Mouse (Mus musculus): ENCODE data around the gene 4930426L09Rik.
A peak's percentile ranks its signal among the peaks of the same experiment; 100 is the strongest.
"Not testable (repeated sequence)": the region's sequence is repeated elsewhere in the genome, so short reads cannot be mapped to it uniquely, and the experiment has no call there.

The 4930426L09Rik gene

DNA sequence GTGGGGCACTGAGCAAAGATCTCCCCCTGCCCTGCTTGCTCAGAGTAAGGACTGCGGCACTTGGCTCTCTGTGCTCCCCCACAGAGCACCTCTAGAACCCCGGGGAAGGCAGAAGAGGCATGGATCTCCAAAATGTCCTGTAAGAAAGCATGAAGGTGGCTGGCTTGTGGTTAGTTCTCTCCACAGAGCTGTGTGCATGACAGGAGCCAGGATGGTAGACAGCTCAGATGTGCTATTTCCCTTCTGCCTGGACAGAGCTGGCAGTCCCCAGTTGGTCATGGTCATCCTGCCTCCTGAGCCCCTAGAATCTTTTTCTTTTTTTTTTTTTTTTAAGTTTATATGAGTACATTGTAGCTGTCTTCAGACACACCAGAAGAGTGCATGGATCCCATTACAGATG is 27.7 kb upstream of the 4930426L09Rik start:
- no peak for DNase-seq (ENCODE audit: low spot score in 2 of 2)

DNA sequence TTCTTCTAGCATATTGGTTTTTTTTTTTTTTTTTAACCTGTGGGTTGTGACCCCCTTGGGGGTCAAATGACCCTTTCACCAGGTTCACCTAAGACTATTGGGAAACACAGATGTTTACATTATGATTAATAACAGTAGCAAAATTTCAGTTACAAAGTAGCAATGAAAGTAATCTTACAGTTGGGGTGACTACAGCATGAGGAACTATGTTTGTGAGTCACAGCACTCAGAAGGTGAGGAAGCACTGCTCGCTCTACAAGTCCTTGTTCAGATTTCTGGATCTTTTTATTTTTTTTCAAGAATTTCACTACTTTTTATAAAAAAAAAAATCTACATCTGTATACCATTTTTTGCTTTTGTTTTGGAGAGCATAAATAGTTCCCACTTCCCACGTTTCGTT is 26.6 kb upstream of the 4930426L09Rik start:
- DNase-seq (ENCODE audit: low spot score in 2 of 2): no peak

DNA sequence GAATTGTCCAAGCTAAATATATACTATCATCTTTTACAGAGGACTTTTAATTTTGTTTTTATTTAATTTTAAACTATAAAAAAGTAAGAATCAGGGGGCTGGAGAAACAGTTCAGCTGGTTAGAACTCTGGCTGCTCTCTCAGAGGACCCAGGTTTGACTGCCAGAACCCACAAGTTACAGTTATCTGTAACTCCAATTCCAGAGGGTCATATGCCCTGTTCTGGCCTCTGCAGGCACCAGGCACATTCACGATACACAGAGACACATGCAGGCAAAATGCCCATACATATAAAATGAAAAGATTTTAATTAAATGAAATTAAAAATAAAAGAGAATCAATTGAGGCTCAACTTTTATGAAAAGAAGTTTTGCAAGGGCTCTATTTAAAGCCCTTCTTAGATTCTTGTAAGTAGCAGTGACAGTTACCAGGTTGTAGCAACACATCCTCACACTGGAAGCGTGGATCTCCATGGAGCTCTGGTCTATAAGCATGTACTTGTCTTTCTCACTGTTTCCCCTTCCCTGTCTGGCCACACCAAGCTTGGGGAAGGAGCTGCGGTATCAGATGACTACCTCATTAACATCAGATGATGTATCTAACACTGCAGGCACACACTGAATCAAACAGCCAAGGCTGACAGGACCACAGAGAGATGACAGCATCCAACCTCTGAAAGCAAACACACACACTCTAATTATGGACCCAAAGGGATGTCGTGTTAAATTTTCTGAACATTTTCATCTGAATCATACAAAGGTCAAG is 23.1 kb upstream of the 4930426L09Rik start:
- DNase-seq (ENCODE audit: low spot score in 2 of 2): no peak

DNA sequence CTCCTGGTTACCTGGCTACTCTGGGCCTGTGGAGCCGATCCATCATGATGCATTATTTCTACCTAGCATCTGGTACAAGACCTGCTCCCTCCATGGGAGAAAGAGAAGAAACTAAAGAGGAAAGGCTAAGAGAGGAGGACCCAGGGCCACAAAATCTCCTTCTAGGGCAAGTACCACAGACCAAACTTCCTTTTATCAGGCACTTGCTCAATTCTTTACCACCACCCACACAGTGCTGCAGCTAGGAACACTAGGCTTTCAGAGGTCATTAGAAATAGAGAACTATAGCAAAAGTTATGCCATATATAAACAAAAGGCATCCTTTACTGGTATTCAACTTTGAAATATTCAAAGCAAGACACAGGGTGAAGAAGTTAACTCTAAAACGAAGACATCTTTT is 22.0 kb upstream of the 4930426L09Rik start:
- DNase-seq (ENCODE audit: low spot score in 2 of 2): no peak

DNA sequence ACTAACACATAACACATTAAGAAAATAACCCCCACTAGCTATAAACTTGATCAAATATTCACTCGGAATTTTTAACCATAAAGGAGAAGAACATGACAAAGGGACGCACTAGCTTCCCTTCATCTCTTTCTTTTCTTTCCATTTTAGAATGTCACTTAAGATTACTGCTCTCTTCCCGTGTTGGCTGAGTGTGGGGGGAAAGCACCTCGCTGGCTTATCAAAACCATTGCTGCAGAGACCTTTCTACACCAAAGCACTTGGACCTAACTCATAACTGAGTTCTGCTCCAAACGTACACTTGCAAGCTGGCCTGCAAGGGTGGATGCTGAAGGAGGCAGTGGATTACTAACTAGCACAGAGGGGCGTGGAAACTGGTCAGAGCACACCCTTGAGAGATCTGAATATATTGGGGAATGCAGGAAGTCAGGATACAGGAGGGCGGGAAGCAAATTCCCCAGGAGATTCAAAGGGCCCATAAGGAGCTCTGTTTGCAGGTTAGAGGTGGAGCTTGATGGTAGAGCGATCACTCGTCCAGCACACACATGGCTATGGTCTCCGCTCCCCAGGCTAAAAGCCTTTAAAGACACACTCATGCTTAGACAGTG is 20.8 kb upstream of the 4930426L09Rik start:
- DNase-seq (ENCODE audit: low spot score in 2 of 2): no peak

DNA sequence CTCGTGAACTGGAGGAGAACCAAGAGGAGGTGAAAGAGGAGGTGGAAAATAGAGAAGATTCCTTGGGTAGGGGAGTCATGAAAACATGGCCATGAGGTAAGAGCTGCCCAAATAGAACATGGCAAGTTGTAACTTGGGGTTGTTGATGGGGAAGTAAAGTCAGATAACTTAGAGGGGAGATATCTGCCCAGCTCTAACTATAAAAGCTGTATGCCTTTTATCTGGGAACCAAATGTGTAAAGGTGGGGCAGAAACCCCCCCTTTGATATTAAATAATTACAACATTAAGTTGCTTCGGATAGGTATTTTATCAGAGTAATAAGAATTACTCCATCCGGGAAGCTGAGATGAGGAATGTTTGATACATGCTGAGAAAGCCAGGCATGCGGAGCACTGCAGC is 19.1 kb upstream of the 4930426L09Rik start:
- no peak for DNase-seq (ENCODE audit: low spot score in 2 of 2)

DNA sequence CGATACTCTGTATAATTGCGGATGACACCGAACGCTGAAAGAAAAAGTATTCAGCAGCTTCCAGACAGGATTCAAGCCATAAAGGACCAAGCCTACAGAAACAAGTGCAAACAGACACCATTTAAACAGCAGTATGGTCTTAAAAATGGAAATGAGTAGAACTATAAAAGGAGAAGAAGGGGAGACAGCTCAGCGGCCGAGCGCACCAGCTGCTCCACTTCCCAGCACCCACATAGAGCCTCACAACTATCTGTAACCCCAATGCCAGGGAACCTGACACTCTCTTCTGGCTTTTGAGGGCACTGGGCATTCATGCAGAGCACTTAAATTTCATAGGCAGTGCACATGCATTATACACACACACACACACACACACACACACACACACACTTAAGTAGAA is 18.5 kb upstream of the 4930426L09Rik start:
- DNase-seq (ENCODE audit: low spot score in 2 of 2): no peak

DNA sequence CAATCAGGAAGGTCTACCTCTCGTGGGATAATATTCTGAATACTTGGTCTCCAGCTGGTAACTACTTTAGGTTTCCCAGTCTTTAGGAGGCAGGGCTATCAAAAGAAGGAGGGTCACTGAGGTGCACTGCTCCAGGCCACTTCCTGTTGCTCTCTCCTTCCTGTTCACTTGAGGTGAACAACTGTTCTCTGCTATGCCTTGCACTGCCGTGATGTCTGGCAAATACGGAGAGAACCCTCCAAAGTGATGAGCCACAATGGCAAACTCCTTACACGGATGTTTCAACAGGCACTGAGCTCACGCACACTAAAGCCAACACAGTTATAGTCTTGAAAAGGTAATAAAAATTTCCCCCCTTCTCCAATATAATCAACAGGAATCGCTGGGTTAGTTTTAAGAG is 15.6 kb upstream of the 4930426L09Rik start:
- no peak for DNase-seq (ENCODE audit: low spot score in 2 of 2)

DNA sequence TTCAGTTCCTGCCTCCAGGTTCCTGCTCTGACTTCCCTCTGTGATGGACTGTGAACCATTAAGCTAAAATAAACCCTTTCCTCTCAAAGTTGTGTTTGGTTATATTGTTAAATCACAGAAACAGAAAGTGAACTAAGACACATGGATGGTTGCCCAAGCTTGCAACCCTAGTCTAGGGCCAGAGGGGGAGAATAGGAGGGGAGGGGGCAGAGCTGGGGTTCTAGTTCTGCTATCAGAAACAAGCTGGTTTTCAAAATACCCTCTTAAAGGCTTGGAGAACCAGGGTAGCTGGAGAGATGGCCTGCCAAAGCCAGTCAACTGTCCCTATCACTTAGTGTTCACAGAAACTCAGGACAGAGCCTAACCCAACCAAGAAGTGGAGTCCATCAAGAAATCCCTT is 14.6 kb upstream of the 4930426L09Rik start:
- DNase-seq (ENCODE audit: low spot score in 2 of 2): no peak

DNA sequence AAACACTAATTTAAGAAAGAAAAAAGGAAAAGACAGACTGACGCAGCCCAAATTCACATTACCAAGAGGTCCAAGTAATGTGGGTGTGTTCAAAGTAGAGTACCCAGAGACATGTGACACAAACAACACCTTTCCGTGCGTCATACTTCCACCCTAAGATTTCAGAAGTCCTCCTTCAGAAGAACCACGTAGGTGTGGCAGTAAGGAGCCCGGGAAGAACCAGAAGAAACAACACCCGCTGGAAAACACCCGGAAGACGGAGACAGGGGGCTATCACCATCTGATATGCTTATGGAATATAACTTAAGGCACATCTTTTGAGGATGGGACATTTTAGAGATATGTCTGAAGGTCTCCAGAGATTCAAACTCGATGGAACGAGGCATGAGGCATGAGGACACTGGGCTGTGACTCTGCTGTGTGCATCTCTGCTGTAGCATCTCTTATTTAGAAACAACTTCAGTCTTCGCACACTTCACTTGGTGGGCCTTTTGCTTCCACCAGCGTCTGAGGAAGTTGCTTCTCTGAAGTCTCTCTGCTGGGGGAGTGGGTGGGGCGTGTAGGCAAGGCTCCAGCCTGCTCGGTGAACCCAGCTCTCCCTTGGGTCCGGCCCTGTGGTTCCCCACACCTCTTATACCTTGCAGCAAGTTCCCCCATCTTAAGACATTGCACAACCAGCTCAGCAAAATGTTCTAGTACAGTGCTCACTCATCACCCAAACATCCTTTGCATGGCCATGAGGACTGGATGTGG is 13.9 kb upstream of the 4930426L09Rik start:
- DNase-seq (ENCODE audit: low spot score in 2 of 2): peak in 1 of 2 experiments; percentile 40

DNA sequence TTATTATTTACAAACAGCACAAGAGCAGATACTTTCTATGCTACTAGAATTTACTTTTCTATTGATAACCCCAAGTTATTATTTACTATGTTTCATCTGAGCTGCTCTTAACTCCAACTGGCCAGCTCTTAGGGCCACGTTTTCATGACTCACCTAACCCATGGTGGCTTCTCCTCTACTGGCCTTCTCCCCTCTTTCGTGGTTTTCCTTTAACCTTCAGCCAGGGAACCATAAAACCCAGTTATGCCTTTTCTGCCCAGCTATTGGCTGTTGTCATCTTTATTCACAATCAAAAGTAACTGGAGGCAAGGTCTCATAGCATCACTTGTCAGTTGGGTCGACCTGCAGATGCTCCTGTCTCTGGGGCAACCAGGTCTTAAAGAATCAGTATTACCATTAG is 12.6 kb upstream of the 4930426L09Rik start:
- DNase-seq (ENCODE audit: low spot score in 2 of 2): no peak

DNA sequence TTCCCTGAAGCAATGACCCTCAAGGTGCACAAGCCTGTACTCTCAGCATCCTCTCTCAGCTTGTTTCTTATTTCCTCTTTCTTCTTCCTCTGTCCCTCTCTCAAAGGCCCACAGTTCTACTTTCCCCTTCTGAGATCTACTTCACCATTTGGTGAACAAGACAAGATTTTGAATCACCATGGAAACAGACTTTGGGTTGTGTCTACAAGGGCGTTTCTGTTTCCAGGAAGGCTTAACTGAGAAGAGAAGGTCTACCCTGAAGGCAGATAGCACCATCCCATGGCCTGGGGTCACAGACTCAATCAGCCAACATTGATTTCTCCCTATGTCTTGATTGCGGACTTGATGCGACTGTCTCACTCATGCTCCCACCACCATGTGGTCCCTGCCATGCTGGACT is 9.3 kb upstream of the 4930426L09Rik start:
- no peak for DNase-seq (ENCODE audit: low spot score in 2 of 2)

DNA sequence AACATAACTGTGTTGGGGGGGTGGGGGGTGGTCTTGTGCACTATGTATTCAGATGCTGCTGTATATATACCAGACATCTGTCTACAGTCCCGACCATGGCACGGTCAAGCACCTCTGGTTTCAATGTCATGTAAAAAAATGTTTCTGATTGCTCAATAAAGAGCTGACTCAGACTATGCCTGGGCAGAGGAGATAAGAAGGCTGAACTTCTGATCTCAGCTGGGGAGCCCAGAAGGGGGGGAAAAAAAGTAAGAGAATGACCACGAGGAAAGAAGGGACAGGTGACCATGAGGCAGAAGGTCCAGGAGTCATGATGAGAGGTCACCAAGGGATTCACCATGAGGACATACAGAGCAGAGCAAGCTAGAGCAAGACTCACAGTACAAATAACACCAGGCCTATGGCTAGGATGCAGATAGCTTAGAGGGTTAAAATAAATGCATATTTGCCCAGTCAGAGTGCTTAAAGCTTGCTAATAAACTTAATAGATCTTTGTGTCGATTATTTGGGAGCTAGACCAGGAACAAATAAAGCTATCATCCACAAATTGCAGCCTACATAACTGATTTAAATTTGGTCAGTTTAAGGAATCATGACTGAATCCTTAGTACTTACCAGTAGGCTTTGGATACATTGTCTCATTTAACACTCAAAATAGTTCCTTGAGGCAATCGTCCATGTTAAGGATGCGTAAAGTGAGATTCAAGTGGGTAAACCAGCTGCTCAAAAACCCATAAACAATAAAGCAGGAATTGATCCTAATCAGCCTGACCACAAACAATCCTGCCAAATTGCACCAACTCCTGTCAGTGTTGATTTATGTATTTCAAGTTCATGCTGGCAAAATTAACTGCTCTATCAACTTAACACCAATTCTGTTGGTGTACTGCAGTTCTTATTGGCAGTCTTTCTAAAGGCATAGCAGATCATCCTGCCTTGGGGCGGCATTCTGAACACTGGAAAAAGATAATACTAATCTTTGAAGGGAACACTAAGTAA is 5.3 kb upstream of the 4930426L09Rik start:
- no peak for DNase-seq (ENCODE audit: low spot score in 2 of 2)

DNA sequence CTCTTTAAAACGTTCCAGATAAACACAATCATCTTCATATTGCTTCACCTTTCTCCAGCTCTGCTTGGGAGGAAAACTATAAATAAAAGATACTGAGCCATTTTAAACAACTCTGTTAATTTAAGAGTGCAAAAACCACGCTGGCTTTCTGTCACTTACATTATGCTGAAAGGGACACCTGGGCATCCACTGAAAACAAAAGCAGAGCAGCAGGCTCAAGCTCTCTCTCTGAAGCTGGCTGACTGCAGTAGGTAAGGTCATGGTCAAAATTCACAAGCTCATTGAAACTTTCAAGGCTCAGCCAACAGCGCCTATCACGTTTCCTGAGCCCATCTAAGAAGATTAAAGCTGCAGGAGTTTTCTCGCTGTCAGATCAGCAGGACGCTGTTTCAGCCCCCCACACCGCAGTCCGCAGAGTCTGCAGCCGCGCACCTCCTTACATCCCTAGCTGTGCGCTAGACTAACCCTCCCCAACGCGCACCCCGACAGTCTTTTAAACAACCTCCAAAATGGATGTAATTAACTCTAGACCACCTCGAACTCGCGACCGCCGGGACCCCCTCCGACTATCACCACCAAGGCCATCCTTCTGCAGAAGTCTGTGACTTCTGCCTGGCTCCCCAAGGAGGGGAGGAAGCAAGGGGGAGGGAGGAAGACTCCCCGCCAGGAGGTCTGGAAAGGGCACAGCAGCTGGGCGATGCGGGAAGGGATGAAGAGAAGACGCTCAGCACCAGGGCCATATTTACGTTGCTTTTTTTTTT is 1.5 kb upstream of the 4930426L09Rik start:
- peak; percentile 32 to 41 for DNase-seq (ENCODE audit: low spot score in 2 of 2)

DNA sequence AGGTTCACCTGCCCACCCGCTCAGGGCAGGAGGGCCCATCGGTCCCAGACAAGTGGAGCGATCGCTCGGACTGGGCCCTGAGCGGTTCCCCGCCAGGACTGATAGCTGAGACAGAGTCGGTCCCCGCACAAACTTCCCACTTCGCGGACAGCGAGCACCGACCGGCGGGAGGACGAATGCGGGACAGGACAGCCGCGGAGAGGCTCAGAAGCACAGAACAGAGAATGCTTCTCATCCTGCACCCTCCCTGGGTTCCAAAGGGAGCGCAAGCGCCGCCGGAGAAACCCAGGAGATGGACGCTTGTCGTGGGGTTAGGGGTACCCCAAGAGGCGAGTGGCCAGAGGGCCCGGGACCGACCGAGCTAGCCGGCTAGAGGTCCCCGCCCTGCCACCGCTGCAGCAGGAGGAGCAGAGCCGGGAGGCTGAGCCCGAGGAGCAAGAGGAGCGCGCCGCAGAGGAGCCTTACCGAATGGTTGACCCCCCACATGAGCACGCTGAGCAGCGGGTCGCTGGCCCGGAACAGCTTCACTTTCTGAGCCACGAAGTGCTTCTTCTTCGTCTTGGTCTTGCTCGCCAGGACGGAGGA is 664 bp upstream of the 4930426L09Rik start:
- DNase-seq (ENCODE audit: low spot score in 2 of 2): peak; percentile 57 to 65

DNA sequence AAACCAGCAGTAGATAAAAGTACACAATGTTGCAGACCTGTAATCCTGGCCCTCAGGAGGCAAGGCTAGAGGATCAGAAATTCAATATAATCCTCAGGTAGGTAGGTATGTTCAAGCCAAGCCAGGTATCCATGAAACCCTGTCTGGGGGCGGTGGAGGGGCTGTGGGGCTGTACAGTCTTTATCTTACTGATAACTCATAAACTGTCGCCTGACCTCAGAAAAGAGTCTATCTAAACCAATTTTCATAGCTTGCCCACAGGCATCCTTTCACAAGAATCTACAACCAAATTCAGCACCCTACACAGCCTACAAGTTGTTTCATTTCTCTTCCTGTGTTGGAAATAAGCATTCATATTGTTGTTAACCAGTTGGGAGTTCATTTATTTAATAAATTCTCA is 1.3 kb downstream of the 4930426L09Rik start:
- DNase-seq (ENCODE audit: low spot score in 2 of 2): no peak

DNA sequence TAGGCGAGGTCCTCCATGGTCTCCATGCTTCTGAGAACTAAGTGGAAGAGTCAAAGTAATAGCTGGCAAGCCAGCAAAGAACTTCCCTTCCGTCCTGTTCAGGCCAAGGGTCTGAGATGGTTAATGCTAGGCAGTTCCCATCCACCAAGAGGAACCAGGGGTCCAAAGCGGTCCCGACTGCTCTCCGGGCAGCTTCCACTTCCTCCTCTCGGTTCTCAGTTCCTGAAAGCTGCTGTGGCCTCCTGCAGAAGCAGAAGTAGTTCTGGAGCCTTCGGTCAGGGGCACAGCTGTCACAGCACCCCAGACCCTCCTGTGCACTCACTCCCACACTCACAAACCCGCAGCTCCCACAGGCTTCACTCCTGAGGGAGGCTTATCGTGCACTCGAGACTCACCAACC is 6.7 kb downstream of the 4930426L09Rik start:
- peak; percentile 56 to 61 for DNase-seq (ENCODE audit: low spot score in 2 of 2)

DNA sequence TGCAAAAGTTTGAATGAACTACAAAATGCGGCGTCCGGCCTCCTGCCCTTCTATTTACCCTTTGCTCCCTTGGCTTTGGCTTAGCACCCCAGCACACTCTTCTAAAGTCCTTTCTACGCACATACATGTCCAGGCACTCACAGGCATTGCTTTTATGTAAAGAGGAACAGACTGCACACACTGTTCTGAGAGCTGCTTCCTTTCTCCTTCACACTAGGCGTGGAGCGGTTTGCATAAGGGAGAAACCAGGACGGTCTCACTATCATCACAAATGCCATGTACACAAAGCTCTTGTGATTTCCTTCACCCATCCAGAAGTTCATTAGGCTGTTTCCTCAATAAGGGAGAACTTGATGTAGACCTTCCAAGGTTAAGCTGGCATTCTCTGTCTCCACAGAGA is 8.0 kb downstream of the 4930426L09Rik start:
- no peak for DNase-seq (ENCODE audit: low spot score in 2 of 2)

DNA sequence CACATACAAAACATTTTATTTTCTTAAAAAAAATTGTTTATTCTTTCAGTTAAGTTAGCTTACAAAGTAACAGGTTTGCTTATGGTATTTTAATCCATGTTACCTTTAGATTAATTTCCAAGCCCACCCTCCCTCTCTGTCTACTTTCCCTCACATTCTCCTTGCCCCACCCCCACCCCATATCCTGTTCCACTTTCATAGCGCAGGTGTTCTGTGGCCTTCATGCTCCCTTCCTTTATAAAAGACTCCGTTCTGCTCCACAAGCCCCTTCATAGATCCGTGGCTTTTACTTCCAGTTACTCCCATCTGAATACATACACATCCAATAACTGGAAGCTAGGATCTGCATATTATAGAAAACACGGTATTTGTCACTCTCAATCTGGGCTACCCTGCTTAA is 9.4 kb downstream of the 4930426L09Rik start:
- no peak for DNase-seq (ENCODE audit: low spot score in 2 of 2)

DNA sequence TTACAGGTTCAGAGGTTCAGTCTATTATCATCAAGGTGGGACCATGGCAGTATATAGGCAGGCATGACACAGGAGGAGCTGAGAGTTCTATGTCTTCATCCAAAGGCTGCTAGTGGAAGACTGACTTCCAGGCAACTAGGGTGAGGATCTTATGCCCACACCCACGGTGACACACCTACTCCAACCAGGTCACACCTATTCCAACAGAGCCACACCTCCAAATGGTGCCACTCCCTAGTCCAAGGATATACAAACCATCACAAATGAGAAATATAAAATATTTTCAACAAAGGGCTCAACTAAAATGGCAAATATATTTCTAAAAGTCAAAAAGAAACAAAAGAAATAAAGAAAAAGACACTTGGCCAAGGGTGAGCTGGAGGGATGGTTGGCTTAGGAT is 12.4 kb downstream of the 4930426L09Rik start:
- DNase-seq (ENCODE audit: low spot score in 2 of 2): not testable (repeated sequence)

DNA sequence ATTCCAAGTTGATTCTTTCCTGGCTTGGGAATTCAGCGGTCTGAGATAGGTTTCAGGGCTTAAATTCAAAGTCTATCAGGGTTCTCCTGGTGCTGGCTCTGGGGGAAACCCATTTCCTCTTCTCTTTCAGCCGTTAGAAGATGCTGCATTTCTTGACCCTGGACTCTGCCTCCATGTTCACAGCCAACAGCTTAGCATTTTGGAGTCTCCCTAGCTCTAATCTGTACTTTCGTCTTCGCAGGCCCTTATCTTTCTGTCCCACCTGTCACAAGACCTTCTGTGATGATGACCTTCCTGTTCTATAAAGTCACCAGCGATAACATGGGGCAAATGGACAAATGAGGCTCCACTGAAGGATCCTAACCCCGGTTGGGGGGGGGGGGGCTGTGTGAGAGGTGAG is 13.3 kb downstream of the 4930426L09Rik start:
- no peak for DNase-seq (ENCODE audit: low spot score in 2 of 2)
